Mouse (Mus musculus) limb, embryonic 12.5 days (tissue): Measurements from ENCODE around the gene Cyp4a31. TPM values are rescaled to one million over a fixed set of nuclear protein-coding genes. Genes with fewer than 3 reads are reported as not detected.
"Not testable (repeated sequence)": the region's sequence is repeated elsewhere in the genome, so short reads cannot be mapped to it uniquely, and the experiment has no call there.

Experiments
- ATAC-seq: fragments of 200-750 bp; cut with Nextera tagmentation; 2 replicates; pipeline ENCODE4 v1.8.0; 2017; ENCODE audit warnings: low read depth, moderate TSS enrichment; ENCODE audit not compliant: insufficient number of reproducible peaks, insufficient read depth, low FRiP score, low TSS enrichment
- H3K27ac ChIP-seq: fragments of 300-500 bp; sonication (generic); 2 replicates; pipeline ENCODE4 v1.5.1; 2016; ENCODE audit warnings: mild to moderate bottlenecking, moderate library complexity
- H3K27me3 ChIP-seq: fragments of 300-500 bp; sonication (generic); 2 replicates; pipeline ENCODE4 v1.6.1; 2016; ENCODE audit warnings: mild to moderate bottlenecking, moderate library complexity
- H3K36me3 ChIP-seq: fragments of 300-500 bp; sonication (generic); 2 replicates; pipeline ENCODE4 v1.6.1; 2016; ENCODE audit warnings: mild to moderate bottlenecking, moderate library complexity
- H3K4me1 ChIP-seq: fragments of 300-500 bp; sonication (generic); replicated peaks from 2 replicates; pipeline ENCODE4 v1.6.1; 2016
- H3K4me2 ChIP-seq: fragments of 300-500 bp; sonication (generic); 2 replicates; pipeline ENCODE4 v1.6.1; 2016; ENCODE audit warnings: mild to moderate bottlenecking, moderate library complexity
- H3K4me3 ChIP-seq: fragments of 300-500 bp; sonication (generic); replicated peaks from 2 replicates; pipeline ENCODE4 v1.5.1; 2016; ENCODE audit warnings: mild to moderate bottlenecking
- H3K9ac ChIP-seq: fragments of 300-500 bp; sonication (generic); replicated peaks from 2 replicates; pipeline ENCODE4 v1.6.1; 2016; ENCODE audit warnings: mild to moderate bottlenecking, moderate library complexity
- H3K9me3 ChIP-seq: fragments of 300-500 bp; sonication (generic); 2 replicates; pipeline ENCODE4 v1.6.1; 2016; ENCODE audit warnings: mild to moderate bottlenecking, moderate library complexity
- WGBS: fragments of 180-500 bp; shearing (Covaris S2); methylation state at CpG from one replicate; pipeline ENCODE4 v1.1.7; 2016; 5-methylcytosine and 5-hydroxymethylcytosine counted together
- polyA plus RNA-seq: library from polyadenylated mRNA; unstranded; fragments of >200 nt; fragmentation: Nextera tagmentation; extraction: Ambion mirVana; gene quantifications from 2 replicates; pipeline ENCODE4 v1.2.1, GENCODE M21; 2016

Gene Cyp4a31
- polyA plus RNA-seq = not detected in 2 replicates

- Histone ChIP-seq H3K27ac (no peak within 1 kb of the TSS), H3K9ac (no peak within 1 kb of the TSS), H3K4me2 (no peak within 1 kb of the TSS), H3K4me3 (no peak within 1 kb of the TSS), H3K4me1 (no peaks in the 10 kb centered on the region), H3K27me3 (no peaks in the 10 kb centered on the region), H3K9me3 (no peaks in the 10 kb centered on the region), H3K36me3 (no peaks in the 10 kb centered on the region)
- WGBS = 88% methylated on average over 3 of the region's 3 CpGs
- no peak for ATAC-seq
Measured at GRCm38 (mm10) chr4:115563401-115563800, at the start of gene Cyp4a31. Gene Cyp4a31 (plus strand): TSS chr4:115563649.

DNA sequence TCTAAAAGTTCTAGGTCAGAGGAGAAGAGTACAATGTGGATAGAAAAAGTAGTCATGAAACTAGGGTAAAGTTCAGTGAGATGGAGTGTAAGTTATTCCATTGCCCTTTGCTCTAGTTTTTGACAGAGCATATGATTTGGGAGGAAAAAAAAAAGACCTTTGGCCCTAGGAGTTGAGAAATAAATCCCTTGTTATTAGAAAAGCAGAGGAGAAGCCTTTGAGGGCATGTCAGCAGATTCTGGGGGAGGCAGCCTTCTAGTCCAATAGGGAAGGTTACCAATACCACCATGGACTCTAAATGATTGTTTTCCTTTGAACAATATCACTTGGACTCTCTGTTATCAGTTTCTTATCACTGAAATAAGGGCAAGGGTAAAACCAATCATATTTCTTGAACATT, 49.5 kb upstream of the Cyp4a31 start:
- not testable (repeated sequence) for H3K4me1 ChIP-seq, H3K9ac ChIP-seq, H3K36me3 ChIP-seq, ATAC-seq, H3K27me3 ChIP-seq, H3K9me3 ChIP-seq, H3K4me3 ChIP-seq, H3K27ac ChIP-seq, H3K4me2 ChIP-seq

- not testable (repeated sequence) for H3K4me1 ChIP-seq, H3K4me2 ChIP-seq, H3K9ac ChIP-seq, ATAC-seq, H3K27me3 ChIP-seq, H3K36me3 ChIP-seq, H3K9me3 ChIP-seq, H3K4me3 ChIP-seq, H3K27ac ChIP-seq
- 78% methylated on average over 5 of the region's 5 CpGs for WGBS
Measured at GRCm38 (mm10) chr4:115518000-115518399, 45.4 kb upstream of the Cyp4a31 start, which contains the start of gene Cyp4a10. Gene Cyp4a10 (plus strand): TSS chr4:115518264.

- WGBS = 74% methylated on average over 4 of the region's 4 CpGs
- H3K27ac ChIP-seq = no peak overlapping the region
- no peaks in the 10 kb centered on the region for H3K9me3 ChIP-seq
Measured at GRCm38 (mm10) chr4:115519444-115519843, 44.0 kb upstream of the Cyp4a31 start.

DNA sequence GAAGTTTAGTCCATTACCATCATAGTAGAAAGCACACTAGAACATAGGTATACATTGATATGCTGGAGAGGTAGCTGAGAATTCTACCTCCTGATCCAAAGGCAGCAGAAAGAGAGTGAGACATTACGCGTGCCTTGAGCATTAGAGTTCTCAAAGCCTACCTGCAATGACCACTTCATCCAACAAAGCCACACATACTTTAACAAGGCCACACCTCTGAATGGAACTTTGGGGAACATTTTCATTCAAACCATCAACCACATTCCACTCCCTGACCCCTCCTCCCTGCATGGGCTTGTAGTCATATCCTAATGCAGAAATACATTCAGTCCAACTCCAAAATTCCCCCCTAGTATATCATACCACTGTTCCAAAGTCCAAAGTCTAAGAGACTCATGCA, 41.7 kb upstream of the Cyp4a31 start:
- H3K36me3 ChIP-seq = no peaks in the 10 kb centered on the region
- ATAC-seq = no peak
- no peaks in the 10 kb centered on the region for H3K9me3 ChIP-seq
- H3K4me1 ChIP-seq = no peaks in the 10 kb centered on the region
- WGBS = 95% methylated on average over 2 of the region's 2 CpGs
- H3K27me3 ChIP-seq = no peaks in the 10 kb centered on the region
- H3K27ac ChIP-seq = no peak overlapping the region
- no peak overlapping the region for H3K4me3 ChIP-seq
- no peak overlapping the region for H3K9ac ChIP-seq
- no peak overlapping the region for H3K4me2 ChIP-seq

More at GRCm38 (mm10) chr4:115519444-115519843, 44.0 kb upstream of the Cyp4a31 start:
- Histone ChIP-seq H3K4me1 (no peaks in the 10 kb centered on the region), H3K27me3 (no peaks in the 10 kb centered on the region), H3K4me3 (no peak overlapping the region), H3K36me3 (no peaks in the 10 kb centered on the region), H3K4me2 (no peak overlapping the region), H3K9ac (no peak overlapping the region)
- no peak for ATAC-seq

- 54% methylated on average over 1 of the region's 1 CpGs for WGBS
- Histone ChIP-seq H3K4me1 (no peaks in the 10 kb centered on the region), H3K36me3 (no peaks in the 10 kb centered on the region), H3K9me3 (no peaks in the 10 kb centered on the region), H3K9ac (no peak overlapping the region), H3K27ac (no peak overlapping the region), H3K4me2 (no peak overlapping the region), H3K27me3 (no peaks in the 10 kb centered on the region), H3K4me3 (no peak overlapping the region)
- ATAC-seq = no peak
Measured at GRCm38 (mm10) chr4:115545101-115545500, 18.3 kb upstream of the Cyp4a31 start.

GRCm38 (mm10) chr4:115546141-115546828, 17.2 kb upstream of the Cyp4a31 start:
- Histone ChIP-seq H3K4me2 (no peak overlapping the region), H3K36me3 (no peaks in the 10 kb centered on the region), H3K27ac (no peak overlapping the region), H3K9ac (no peak overlapping the region), H3K4me1 (no peaks in the 10 kb centered on the region), H3K4me3 (no peak overlapping the region), H3K27me3 (no peaks in the 10 kb centered on the region), H3K9me3 (no peaks in the 10 kb centered on the region)
- 88% methylated on average over 2 of the region's 2 CpGs for WGBS
- ATAC-seq = no peak

GRCm38 (mm10) chr4:115552726-115553125, 10.7 kb upstream of the Cyp4a31 start:
- Histone ChIP-seq H3K27me3 (no peaks in the 10 kb centered on the region), H3K4me3 (no peak overlapping the region), H3K27ac (no peak overlapping the region), H3K4me2 (no peak overlapping the region), H3K9ac (no peak overlapping the region), H3K36me3 (no peaks in the 10 kb centered on the region), H3K9me3 (no peaks in the 10 kb centered on the region), H3K4me1 (no peaks in the 10 kb centered on the region)
- 83% methylated on average over 3 of the region's 3 CpGs for WGBS
- no peak for ATAC-seq

DNA sequence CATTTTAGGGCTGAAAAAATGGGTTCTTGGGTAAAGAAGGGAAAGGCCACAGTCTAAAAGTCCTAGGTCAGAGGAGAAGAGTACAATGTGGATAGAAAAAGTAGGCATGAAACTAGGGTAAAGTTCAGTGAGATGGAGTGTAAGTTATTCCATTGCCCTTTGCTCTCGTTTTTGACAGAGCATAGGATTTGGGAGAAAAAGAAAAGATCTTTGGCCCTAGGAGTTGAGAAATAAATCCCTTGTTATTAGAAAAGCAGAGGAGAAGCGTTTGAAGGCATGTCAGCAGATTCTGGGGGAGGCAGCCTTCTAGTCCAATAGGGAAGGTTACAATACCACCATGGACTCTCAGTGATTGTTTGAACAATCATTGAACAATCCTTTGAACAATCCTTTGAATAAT, 7.9 kb upstream of the Cyp4a31 start:
- no peaks in the 10 kb centered on the region for H3K4me1 ChIP-seq
- 78% methylated on average over 2 of the region's 2 CpGs for WGBS
- ATAC-seq = no peak

GRCm38 (mm10) chr4:115557861-115558561, 5.4 kb upstream of the Cyp4a31 start:
- no peaks in the 10 kb centered on the region for H3K36me3 ChIP-seq
- H3K27me3 ChIP-seq = no peaks in the 10 kb centered on the region
- no peak overlapping the region for H3K4me3 ChIP-seq
- WGBS = 67% methylated on average over 4 of the region's 4 CpGs
- no peak overlapping the region for H3K4me2 ChIP-seq
- no peak overlapping the region for H3K9ac ChIP-seq
- ATAC-seq = no peak
- H3K4me1 ChIP-seq = no peaks in the 10 kb centered on the region
- H3K27ac ChIP-seq = no peak overlapping the region
- no peaks in the 10 kb centered on the region for H3K9me3 ChIP-seq

More for the DNA sequence above, 7.9 kb upstream of the Cyp4a31 start:
- no peak overlapping the region for H3K4me2 ChIP-seq
- no peak overlapping the region for H3K4me3 ChIP-seq
- H3K27ac ChIP-seq = no peak overlapping the region
- no peaks in the 10 kb centered on the region for H3K36me3 ChIP-seq
- H3K9ac ChIP-seq = no peak overlapping the region
- no peaks in the 10 kb centered on the region for H3K9me3 ChIP-seq
- H3K27me3 ChIP-seq = no peaks in the 10 kb centered on the region

DNA sequence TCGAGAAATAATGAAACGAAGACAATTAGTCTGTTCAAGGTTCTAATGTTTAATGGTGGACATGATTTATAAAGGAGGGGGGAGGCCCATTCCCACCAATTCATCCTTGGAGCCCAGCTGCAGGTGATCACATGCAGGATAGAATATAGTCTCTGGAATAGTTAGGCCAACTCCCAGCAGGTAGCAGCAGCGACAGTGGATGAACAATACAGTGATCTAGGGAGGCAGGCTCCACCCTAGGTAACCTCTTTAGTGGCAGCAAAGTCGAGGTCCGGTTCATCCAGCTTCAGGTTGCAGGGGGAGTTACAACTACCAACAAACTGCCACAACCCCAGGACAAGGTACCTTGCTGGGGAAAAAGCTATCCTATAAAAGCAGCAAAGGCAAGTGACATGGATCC, 2.2 kb upstream of the Cyp4a31 start:
- WGBS = 70% methylated on average over 5 of the region's 5 CpGs
- H3K9ac ChIP-seq, H3K36me3 ChIP-seq, ATAC-seq, H3K4me2 ChIP-seq, H3K4me3 ChIP-seq, H3K4me1 ChIP-seq, H3K27me3 ChIP-seq, H3K9me3 ChIP-seq, H3K27ac ChIP-seq: not testable (repeated sequence)
